Mouse (Mus musculus) gastrocnemius, adult 18-20 months (tissue): ENCODE data around the gene Dmxl2. TPM values are rescaled to one million over a fixed set of nuclear protein-coding genes. Genes with fewer than 3 reads are reported as not detected.
A peak's percentile ranks its signal among the peaks of the same experiment; 100 is the strongest.

ENCODE experiments used
- DNase-seq: peaks from one replicate; pipeline ENCODE4 v3.0.0; 2021; ENCODE audit warnings: low spot score
- total RNA-seq, 2 experiments: library from RNA; stranded (reverse); gene quantifications; 2 replicates each; pipeline ENCODE4 v1.2.3; 2021

Dmxl2 gene
- total RNA-seq, 2 experiments from 2014 or later, result 2.4 to 3.1 TPM

DNA sequence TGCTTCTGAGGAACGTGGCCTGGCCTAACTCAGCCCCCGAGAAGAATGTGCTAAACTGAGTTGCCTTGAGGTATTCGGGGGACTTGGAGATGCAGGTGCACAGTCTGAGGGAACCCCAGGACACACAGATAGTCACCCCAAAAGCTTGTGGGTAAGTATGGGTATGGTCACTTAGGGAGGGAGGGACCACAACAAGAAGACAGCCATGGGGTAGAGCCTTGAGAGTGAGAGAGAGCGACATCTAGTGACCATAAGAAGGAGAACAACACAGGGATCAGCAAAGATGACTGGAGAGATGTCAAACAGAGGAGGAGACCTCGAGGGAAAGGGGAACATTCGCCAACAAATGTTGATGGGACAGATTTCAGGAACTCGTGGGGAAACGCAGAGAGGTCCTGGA is 178.0 kb downstream of the Dmxl2 start:
- DNase-seq, result peak; percentile 3

DNA sequence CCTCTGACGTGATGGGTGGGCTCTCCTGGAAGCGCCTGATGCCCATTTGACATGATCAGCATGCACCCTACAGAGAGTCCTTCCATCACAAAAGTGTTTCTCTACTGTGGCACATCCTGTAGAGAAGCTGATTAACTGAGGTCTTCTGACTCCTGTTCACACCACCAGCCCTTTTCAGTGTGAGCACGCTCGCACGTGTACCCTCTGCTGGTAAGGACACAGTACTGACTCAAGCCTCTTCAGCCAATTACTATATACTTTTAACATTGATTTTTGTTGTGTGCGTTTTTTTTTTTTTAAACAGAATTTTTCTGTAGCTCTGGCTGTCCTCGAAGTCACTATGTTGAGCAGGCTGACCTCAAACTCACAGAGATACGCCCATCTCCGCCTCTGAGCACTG is 185.1 kb downstream of the Dmxl2 start:
- DNase-seq, result no peak

Other genes with a start within 250 kb of the Dmxl2 start
- not detected for gene Cyp19a1, start 233.5 kb downstream of the Dmxl2 start, total RNA-seq
- under 1 TPM; 0.43 to 0.85 TPM for gene Gldn, start 215.1 kb downstream of the Dmxl2 start, total RNA-seq
- gene Sh2d7, start 37.4 kb upstream of the Dmxl2 start, total RNA-seq, result not detected
- gene Cib2, start 58.6 kb upstream of the Dmxl2 start, total RNA-seq, result 100 to 1,000 TPM; 111 to 121 TPM
- gene Idh3a, start 84.7 kb upstream of the Dmxl2 start, total RNA-seq, result 100 to 1,000 TPM; 491 to 527 TPM
- gene Acsbg1, start 160.2 kb upstream of the Dmxl2 start, total RNA-seq, result under 1 TPM; 0.14 to 0.57 TPM
- gene Dnaja4, start 197.2 kb upstream of the Dmxl2 start, total RNA-seq, result 100 to 1,000 TPM in 1 of 2 experiments, 10 to 100 TPM in 1; 60.1 to 115 TPM
- gene Wdr61, start 232.9 kb upstream of the Dmxl2 start, total RNA-seq, result 10 to 100 TPM; 19.0 to 21.6 TPM